Mouse (Mus musculus): ENCODE results near the gene Amn1.
"Not testable (repeated sequence)": the region's sequence is repeated elsewhere in the genome, so short reads cannot be mapped to it uniquely, and the experiment has no call there.

Amn1 gene

GRCm38 (mm10) chr6:149154116-149155030, 34.1 kb downstream of the Amn1 start:
- no peak for DNase-seq

- no peak for DNase-seq
Measured at GRCm38 (mm10) chr6:149153473-149154115, 34.9 kb downstream of the Amn1 start.

GRCm38 (mm10) chr6:149152119-149152518, 36.4 kb downstream of the Amn1 start:
- DNase-seq = no peak

GRCm38 (mm10) chr6:149148436-149149229, 39.9 kb downstream of the Amn1 start:
- no peak for DNase-seq

- DNase-seq = no peak
Measured at GRCm38 (mm10) chr6:149145143-149145542, 43.4 kb downstream of the Amn1 start.

- peak; percentile 67 to 82 for DNase-seq
Measured at GRCm38 (mm10) chr6:149141393-149142173, 46.9 kb downstream of the Amn1 start.

- DNase-seq = no peak
Measured at GRCm38 (mm10) chr6:149139471-149139870, 49.0 kb downstream of the Amn1 start, which contains the start of gene Etfbkmt. Gene Etfbkmt (plus strand): TSS chr6:149139849.

GRCm38 (mm10) chr6:149139011-149139410, 49.5 kb downstream of the Amn1 start:
- no peak for DNase-seq

- DNase-seq = no peak
Measured at GRCm38 (mm10) chr6:149137936-149138335, 50.6 kb downstream of the Amn1 start.

GRCm38 (mm10) chr6:149135631-149136030, 52.9 kb downstream of the Amn1 start:
- DNase-seq = no peak

GRCm38 (mm10) chr6:149134391-149135150, 53.9 kb downstream of the Amn1 start:
- DNase-seq = no peak

GRCm38 (mm10) chr6:149132311-149133077, 56.0 kb downstream of the Amn1 start:
- DNase-seq = peak in 1 of 2 experiments; percentile 33

- no peak for DNase-seq
Measured at GRCm38 (mm10) chr6:149131111-149131510, 57.4 kb downstream of the Amn1 start.

- not testable (repeated sequence) for DNase-seq
Measured at GRCm38 (mm10) chr6:149129870-149130269, 58.6 kb downstream of the Amn1 start, which contains the start of gene Gm10203. Gene Gm10203 (plus strand): TSS chr6:149130170.

GRCm38 (mm10) chr6:149126675-149127074, 61.8 kb downstream of the Amn1 start:
- DNase-seq = peak in 1 of 2 experiments; percentile 49

GRCm38 (mm10) chr6:149123042-149123441, 65.5 kb downstream of the Amn1 start:
- DNase-seq = no peak

- DNase-seq = peak in 1 of 2 experiments; percentile 47
Measured at GRCm38 (mm10) chr6:149119853-149120252, 68.7 kb downstream of the Amn1 start.

GRCm38 (mm10) chr6:149118935-149119334, 69.6 kb downstream of the Amn1 start:
- DNase-seq = no peak

- no peak for DNase-seq
Measured at GRCm38 (mm10) chr6:149116992-149117391, 71.5 kb downstream of the Amn1 start.

GRCm38 (mm10) chr6:149108909-149109308, 79.6 kb downstream of the Amn1 start:
- DNase-seq = no peak
